Mouse (Mus musculus) G1E (cell line): ENCODE measurements at regions not wholly inside any gene's neighbourhood (a gene's known extent, or its start where the extent isn't known, plus 50 kb on each side); places are given as distances from the start of the nearest gene placed in this dataset.

Experiments
- ATAC-seq: 2 replicates; pipeline ENCODE4 v1.8.0; 2016; ENCODE audit warnings: mild to moderate bottlenecking; ENCODE audit not compliant: insufficient number of reproducible peaks, poor library complexity, low FRiP score, severe bottlenecking; ENCODE audit errors: extremely low read depth
- DNase-seq: peaks from one replicate; pipeline ENCODE4 v3.0.0; 2012; ENCODE audit warnings: low spot score
- H3K27me3 ChIP-seq: 2 replicates; pipeline ENCODE4 v1.6.1; 2012; ENCODE audit warnings: mild to moderate bottlenecking, low read length, inconsistent platforms; ENCODE audit not compliant: insufficient read depth
- H3K36me3 ChIP-seq: replicated peaks from 2 replicates; pipeline ENCODE3; 2012; ENCODE audit warnings: mild to moderate bottlenecking, inconsistent platforms
- H3K4me1 ChIP-seq: 2 replicates; pipeline ENCODE4 v1.6.1; 2012; ENCODE audit warnings: low read depth, low read length, inconsistent platforms, mixed read lengths; ENCODE audit not compliant: insufficient read depth
- H3K4me3 ChIP-seq: 2 replicates; pipeline ENCODE4 v1.5.1; 2012; ENCODE audit warnings: low read depth, mild to moderate bottlenecking, inconsistent platforms, low read length, moderate library complexity, mixed read lengths
- H3K9me3 ChIP-seq: replicated peaks from 2 replicates; pipeline ENCODE4 v1.6.1; 2012; ENCODE audit warnings: inconsistent platforms
- CTCF ChIP-seq: IDR thresholded peaks from 2 replicates; pipeline ENCODE4 v1.5.1; 2012; ENCODE audit warnings: low read depth, low read length, inconsistent platforms, mixed read lengths
- GATA1 ChIP-seq: IDR thresholded peaks from 2 replicates; pipeline ENCODE4 v1.6.1; 2012; ENCODE audit warnings: borderline replicate concordance, low read length, inconsistent platforms, mixed read lengths
- GATA2 ChIP-seq: IDR thresholded peaks from 2 replicates; pipeline ENCODE4 v1.6.1; 2012; ENCODE audit warnings: low read depth, low read length, inconsistent platforms, borderline replicate concordance
- POLR2AphosphoS5 ChIP-seq: IDR thresholded peaks from 2 replicates; pipeline ENCODE4 v1.6.1; 2012; ENCODE audit warnings: low read depth, low read length, inconsistent platforms; ENCODE audit not compliant: insufficient replicate concordance
- TAL1 ChIP-seq: conservative IDR thresholded peaks from 2 replicates; pipeline ENCODE4 v1.6.1; 2012; ENCODE audit warnings: low read depth, low read length, inconsistent platforms, mixed read lengths

DNA sequence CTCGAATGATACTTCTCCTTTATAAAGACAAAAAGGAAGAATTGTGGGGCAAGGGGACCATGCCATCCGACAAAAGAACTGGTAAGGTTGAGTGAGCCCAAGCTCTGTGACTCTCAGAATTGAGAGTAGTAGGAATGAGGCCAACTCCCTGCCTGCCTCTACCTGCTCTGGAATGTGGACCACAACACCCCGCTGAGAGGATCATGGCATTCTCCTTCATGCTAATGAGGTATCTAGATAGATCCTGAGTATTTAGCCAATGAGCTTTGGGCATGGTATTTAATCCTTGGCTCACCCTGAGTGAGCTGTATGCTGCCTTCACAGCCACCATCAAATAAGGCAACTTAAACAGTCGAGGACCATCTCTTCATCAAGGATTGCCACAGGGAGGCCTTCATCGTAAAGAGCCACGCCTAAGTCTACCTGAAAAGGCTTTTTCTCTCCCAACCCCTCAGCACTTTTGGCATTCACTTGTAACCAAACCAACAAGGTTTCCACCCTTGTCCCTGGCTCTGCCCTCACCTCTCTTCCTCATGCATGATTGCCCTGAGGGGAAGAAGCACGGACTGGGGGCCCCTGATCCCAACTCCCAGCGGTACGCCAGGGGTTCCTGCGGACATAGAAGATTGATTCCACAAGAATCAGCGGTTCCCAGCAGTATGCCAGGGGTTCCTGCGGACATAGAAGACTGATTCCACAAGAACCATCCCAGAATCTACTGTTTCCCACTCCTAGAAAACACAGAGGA lies 587.9 kb downstream of the Ptprc start:
- H3K4me1 ChIP-seq, result no peaks in the 10 kb centered on the region
- no peaks in the 10 kb centered on the region for H3K36me3 ChIP-seq
- DNase-seq (no peak), ATAC-seq (no peak)
- H3K9me3 ChIP-seq, result peaks cover 40% of the 10 kb centered on the region
- TF ChIP-seq GATA2, result no peak
- no peak for TF ChIP-seq TAL1
- no peak for TF ChIP-seq CTCF
- TF ChIP-seq POLR2AphosphoS5, result no peak
- TF ChIP-seq GATA1, result no peak
- no peak overlapping the region for H3K4me3 ChIP-seq
- no peaks in the 10 kb centered on the region for H3K27me3 ChIP-seq

DNA sequence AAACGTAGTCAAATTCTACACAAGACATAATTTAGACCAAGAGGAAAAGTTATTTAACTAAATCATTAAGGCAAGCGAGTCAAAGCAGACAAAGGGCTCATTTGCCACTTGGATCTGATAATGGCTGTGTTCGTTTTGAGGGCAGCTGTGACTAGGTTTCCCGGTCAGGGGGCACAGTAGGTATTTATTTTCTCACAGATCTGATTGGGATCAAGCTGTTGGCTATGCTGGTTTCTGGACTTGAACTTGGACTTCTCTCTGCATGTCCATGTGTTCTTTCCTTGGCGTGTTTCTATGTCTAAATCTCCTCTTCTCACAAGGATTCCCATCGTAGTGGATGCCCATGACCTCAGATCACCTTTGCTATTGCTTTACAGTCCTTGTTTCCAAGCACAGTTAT lies 590.8 kb downstream of the Ptprc start:
- Histone ChIP-seq H3K9me3 (peaks cover 46% of the 10 kb centered on the region), H3K36me3 (no peaks in the 10 kb centered on the region), H3K4me1 (no peaks in the 10 kb centered on the region), H3K27me3 (no peaks in the 10 kb centered on the region), H3K4me3 (no peak overlapping the region)
- DNase-seq (no peak), ATAC-seq (no peak)
- TF ChIP-seq CTCF (no peak), TAL1 (no peak), GATA1 (no peak), POLR2AphosphoS5 (no peak), GATA2 (no peak)

DNA sequence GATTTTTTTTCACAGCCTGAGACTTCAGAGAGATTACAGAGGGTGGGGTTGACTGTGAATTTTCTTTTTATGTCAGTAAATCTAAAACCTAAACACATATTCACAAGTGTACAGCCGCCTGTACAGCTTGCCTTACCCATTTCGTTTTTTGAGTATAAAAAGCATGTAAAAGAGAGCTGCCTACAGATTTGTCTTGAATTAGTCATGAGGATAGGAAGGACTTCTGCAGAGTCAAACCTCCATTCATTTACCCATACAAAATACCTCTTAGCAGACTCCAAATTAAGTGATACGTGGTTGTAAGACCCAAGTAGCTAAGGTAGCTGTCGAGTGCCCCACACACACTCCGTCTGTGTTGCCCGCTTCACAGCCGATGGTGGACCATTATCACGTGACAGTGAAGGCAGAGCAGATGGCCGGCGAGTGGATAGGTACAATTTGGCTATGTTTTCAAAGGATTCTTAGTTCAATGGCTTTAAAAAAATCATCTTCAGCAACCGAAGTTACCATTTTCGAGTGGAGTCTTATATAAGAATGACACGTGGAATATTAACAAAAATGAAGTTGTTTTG lies 591.3 kb downstream of the Ptprc start:
- no peaks in the 10 kb centered on the region for H3K36me3 ChIP-seq
- H3K27me3 ChIP-seq, result no peaks in the 10 kb centered on the region
- DNase-seq, result no peak
- peaks cover 46% of the 10 kb centered on the region for H3K9me3 ChIP-seq
- TF ChIP-seq TAL1 (no peak), CTCF (no peak), POLR2AphosphoS5 (no peak), GATA1 (no peak), GATA2 (no peak)
- no peak overlapping the region for H3K4me3 ChIP-seq
- H3K4me1 ChIP-seq, result no peaks in the 10 kb centered on the region
- ATAC-seq, result no peak

DNA sequence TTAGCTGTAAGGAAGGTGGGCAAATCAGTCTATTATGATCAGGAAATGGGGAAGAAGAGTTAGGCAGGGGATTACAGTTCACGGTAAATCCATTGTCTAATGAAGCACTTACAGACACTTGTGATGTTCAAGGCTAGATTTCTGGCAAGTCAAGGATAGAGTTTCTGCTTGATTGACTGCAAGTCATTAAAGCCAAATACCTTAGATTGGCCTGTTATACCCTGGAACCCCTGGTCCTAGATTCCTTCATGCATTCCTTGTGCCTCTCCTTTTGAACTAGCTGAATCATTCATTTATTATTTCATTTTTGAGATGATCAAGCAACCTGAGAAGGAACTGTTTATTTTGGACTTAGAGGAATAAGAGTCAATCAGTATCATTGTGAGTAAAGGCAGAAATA lies 597.9 kb downstream of the Ptprc start:
- Histone ChIP-seq H3K4me1 (no peaks in the 10 kb centered on the region), H3K36me3 (no peaks in the 10 kb centered on the region), H3K27me3 (no peaks in the 10 kb centered on the region), H3K9me3 (peaks cover 11% of the 10 kb centered on the region), H3K4me3 (no peak overlapping the region)
- no peak for TF ChIP-seq CTCF
- TF ChIP-seq TAL1, result no peak
- TF ChIP-seq GATA2, result no peak
- no peak for TF ChIP-seq POLR2AphosphoS5
- no peak for TF ChIP-seq GATA1
- ATAC-seq, result no peak
- no peak for DNase-seq

DNA sequence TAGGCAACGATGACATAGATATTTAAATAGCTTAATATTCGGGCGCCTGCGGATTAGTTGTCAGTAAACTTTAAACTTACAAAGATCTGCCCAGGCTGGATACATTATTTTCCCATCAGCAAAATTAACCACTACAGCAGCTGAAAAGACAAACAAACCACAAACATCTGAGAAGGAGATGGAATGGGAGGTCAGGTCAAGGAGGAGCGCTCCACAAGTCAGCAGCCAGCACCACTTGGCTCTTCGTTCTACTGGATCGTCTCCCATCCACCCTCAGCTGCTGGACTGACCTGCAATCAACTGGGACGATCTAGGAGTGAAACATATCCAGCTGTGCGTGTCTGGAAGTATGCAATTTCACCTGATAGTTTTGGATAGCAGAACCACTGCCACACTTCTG lies 599.3 kb downstream of the Ptprc start:
- Histone ChIP-seq H3K4me1 (no peaks in the 10 kb centered on the region), H3K36me3 (no peaks in the 10 kb centered on the region), H3K9me3 (peaks cover 6% of the 10 kb centered on the region), H3K27me3 (no peaks in the 10 kb centered on the region), H3K4me3 (no peak overlapping the region)
- ATAC-seq, result no peak
- DNase-seq, result no peak
- TF ChIP-seq CTCF (no peak), GATA1 (no peak), GATA2 (no peak), TAL1 (no peak), POLR2AphosphoS5 (no peak)

DNA sequence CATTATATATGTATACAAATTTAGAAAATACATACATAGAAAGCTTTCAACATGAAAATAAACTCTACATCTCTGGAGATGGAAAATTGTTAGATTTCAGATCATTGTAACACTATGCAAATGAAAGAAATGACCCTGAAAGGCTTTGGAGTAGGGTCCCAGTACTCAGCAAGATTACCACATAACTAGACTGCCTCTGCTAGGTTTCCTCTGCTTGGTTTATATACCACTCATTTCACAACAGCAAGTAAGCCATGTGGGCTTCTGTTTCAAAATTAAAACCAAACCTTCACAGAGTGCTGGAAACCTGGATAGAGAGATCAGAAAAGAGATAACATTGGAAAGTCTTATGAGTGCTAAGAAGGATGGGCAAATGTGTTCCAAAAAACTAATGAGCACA lies 600.1 kb downstream of the Ptprc start:
- no peaks in the 10 kb centered on the region for H3K36me3 ChIP-seq
- H3K27me3 ChIP-seq, result no peaks in the 10 kb centered on the region
- peaks cover 7% of the 10 kb centered on the region for H3K9me3 ChIP-seq
- TF ChIP-seq TAL1 (no peak), CTCF (no peak), POLR2AphosphoS5 (no peak), GATA1 (no peak), GATA2 (no peak)
- ATAC-seq (no peak), DNase-seq (no peak)
- H3K4me3 ChIP-seq, result no peak overlapping the region
- H3K4me1 ChIP-seq, result no peaks in the 10 kb centered on the region
